Mouse (Mus musculus): ENCODE measurements around the gene Il11.

Gene Il11

GRCm38 (mm10) chr7:4788499-4789435 lies 6.1 kb upstream of the Il11 start:
- intact Hi-C loops (cut with DNase I), result loop anchor here (5.0 kb wide), 2 partner anchors 46 to 231 kb away; partner anchors contain the start of gene Kmt5c

DNA sequence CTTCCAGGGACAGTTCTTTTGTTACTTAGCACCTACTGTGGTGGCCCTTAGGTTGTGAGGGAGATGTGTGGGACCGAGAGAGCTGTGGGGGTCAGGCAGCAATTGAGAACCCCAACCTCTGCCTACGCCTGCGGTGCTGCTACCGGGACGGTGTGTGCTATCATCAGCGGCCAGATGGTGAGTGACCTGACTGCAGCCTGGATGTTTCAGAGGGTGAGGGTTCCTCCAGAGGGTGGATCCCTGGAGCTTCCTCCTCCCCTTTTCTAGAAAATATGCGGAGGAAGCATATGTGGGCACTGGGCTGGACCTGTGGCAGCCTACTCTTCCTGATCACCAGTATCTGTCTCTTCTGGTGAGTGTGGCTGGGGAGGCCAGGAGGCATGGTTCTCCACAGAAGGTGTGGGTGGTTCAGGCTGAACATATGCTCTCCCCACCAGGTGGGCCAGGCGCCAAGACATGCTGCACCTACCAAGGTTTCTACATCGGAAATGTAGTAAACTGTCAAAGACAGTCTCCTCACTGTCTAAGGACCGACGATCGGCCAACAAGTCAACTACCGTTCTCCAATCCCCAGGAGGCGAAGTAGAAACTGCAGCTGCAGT lies 1.1 kb upstream of the Il11 start:
- intact Hi-C loops (cut with DNase I), result no loop called here

DNA sequence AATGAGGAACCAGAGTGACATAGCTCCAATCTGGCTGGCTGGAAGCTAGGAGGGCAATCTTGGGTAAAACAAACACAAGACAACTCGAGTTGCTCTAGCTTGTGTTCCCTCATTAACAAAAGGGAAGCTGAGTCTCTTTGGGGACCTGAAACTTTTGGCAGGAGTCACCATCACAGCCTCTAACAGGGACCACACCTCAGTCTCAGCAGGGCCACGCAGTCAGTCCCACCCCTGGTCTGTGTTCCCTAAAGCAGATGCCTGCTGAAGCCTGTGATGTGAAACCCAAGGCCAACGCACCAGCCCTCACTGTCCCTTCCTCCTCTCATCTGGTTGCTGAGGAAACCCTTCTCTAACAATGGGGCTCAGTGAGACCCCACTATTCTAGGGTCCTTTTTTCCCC lies 529 bp downstream of the Il11 start:
- intact Hi-C loops (cut with DNase I), result no loop called here

GRCm38 (mm10) chr7:4779921-4780320 lies 2.7 kb downstream of the Il11 start:
- intact Hi-C loops (cut with DNase I), result no loop called here

DNA sequence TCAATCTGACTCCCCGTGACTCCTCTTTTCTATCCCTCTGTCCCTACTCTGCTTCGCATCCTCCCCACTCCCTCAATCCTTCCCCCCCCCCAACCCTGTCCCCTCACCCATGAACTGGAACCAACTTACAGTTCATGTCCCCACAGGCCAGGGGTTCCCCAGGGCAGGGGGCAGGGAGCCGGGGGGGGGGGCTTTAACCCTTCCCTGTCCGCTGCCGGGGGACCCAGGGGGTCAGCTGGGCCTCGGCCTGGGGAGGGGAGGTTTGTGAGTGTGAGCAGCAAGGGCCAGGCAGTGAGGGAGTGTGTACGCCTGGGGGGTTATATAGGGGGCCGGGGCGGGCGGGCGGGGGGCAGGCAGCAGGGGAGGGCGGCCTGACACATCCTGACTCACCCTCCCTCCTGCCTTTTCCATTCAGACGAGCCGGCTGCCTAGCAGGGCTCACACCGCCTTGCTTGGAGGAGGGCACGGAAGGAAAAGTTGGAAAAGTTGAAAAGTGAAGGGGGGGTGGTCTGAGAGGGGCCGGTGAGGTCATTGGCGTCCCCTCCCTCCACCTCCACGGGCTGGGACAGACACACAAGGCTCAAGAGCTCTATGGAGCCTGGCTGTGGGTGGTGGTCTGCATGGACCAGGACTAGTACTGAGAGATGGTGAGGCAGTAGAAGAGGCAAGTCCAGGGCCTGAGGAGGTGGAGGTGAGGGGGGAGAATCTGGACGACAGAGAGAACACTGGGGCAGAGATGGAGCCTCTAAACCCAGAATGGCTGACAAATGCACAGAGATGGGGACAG lies 4.6 kb downstream of the Il11 start:
- intact Hi-C loops (cut with DNase I), result no loop called here

DNA sequence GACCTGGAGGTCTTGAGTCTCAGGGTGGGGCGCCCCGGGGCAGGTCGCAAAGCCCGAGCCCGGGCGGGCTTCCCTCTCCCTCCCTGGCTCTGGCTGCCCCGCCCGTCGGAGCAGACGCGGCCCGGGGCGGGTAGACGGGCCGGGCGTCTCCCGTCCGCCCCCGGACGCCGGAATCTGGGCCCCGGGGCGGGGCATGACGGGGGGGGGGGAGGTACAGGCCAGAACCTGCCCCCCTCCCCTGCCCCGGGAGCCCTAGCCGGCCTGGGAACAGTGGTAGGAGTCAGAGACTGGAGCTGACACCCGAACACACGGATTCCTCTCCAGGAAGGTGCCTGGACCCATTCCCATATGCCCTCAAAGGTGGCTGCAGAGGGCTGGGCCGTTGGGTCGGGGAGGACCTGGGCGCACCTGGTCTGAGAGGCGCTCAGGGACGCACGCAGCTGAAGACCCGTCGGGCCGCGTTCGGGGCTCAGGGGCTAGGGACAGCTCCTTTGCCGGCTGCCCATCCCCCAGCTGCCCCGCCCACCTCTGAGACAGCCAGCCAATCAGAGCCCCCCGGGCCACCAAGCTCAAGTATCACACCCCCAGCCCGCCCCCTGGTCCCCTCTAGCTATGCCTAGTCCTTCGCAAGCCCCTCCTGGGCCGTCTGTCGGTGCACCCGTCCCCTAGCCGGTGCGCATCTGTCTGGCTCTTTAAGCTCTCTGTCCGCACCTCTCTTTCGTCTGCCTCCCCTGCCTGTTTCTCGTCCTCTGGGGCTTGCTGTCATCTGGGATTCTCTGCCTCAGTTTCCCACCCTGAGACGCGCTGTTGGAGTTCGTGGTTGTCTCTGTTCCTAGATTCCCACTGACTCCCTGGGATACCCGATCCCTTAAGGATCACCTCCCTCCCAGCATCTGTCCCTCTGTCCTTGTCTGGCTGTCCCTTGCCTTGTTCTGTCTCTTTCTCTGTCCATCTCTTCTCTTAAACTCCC lies 5.5 kb downstream of the Il11 start:
- intact Hi-C loops (cut with DNase I), result no loop called here

- intact Hi-C loops (cut with DNase I), result no loop called here
These were observed 6.5 kb downstream of the Il11 start for GRCm38 (mm10) chr7:4776131-4776530.

- intact Hi-C loops (cut with DNase I), result no loop called here
These were observed 11.5 kb downstream of the Il11 start, which contains the start of gene Fam71e2 for GRCm38 (mm10) chr7:4771202-4771601. Fam71e2 (minus strand) TSS chr7:4771302.

- intact Hi-C loops (cut with DNase I), result no loop called here
These were observed 17.5 kb downstream of the Il11 start for GRCm38 (mm10) chr7:4764946-4765710.

GRCm38 (mm10) chr7:4759670-4760069 lies 23.0 kb downstream of the Il11 start:
- intact Hi-C loops (cut with DNase I), result no loop called here

DNA sequence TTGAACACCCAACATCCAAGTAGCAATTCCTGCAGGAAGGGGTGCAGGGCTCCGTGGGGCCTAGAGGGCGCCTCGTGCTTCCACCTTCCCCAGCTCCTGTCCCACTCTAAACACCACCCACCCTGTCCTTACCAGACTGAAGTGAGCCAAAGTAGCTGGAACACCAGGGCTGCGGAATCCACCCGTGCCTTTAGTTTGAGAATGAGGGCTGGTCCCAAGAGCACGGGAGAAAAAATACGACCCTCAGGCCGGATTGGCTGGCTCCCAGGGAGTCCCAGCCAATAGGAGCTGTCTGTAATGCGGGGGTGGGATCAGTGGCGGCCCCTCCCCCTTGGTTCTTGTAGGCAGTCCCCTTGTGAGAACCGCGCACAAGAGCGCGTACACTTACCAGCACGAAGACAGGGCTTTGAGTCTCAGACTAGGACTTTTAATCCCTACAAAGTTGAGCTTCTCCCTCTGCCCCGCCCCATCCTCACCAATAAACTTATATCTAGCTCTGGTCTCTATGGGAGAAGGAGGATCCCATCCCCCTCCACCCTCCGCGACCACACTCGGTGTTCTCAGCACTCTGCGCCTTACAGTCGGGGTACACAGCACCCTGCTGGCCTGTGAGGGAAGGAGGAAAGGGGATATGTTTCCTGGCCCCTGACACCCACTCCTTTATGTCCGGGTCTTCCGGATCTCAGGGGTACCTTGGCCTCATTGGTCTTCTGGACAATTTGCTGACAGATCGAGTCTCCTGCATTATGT lies 29.7 kb downstream of the Il11 start, which contains the start of gene Cox6b2:
Cox6b2 (minus strand) TSS at position 274 of the 750 bp plus-strand sequence.
- intact Hi-C loops (cut with DNase I), result no loop called here

GRCm38 (mm10) chr7:4751971-4752820 lies 30.5 kb downstream of the Il11 start:
- intact Hi-C loops (cut with DNase I), result no loop called here

DNA sequence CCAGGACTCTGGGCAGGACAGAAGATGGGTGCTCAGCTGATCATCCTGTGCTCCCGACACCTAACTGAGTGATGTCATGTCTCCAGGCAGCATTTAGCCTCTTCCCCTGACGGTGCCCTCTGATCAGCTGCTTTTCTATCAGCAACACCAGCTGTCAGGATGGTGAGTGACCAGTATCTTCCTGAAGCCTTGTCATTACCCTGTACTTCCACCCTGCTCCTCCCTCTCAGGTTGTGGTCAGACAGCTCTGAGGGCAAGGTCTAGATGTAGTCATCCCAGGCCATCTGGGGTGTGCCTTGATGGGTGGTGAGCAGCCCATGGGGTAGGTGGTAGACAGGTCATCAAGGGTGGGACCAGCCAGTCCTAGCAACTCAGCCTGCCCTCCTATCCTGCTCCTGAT lies 33.5 kb downstream of the Il11 start:
- intact Hi-C loops (cut with DNase I), result no loop called here

- intact Hi-C loops (cut with DNase I), result no loop called here
These were observed 34.3 kb downstream of the Il11 start for GRCm38 (mm10) chr7:4748321-4748720.

DNA sequence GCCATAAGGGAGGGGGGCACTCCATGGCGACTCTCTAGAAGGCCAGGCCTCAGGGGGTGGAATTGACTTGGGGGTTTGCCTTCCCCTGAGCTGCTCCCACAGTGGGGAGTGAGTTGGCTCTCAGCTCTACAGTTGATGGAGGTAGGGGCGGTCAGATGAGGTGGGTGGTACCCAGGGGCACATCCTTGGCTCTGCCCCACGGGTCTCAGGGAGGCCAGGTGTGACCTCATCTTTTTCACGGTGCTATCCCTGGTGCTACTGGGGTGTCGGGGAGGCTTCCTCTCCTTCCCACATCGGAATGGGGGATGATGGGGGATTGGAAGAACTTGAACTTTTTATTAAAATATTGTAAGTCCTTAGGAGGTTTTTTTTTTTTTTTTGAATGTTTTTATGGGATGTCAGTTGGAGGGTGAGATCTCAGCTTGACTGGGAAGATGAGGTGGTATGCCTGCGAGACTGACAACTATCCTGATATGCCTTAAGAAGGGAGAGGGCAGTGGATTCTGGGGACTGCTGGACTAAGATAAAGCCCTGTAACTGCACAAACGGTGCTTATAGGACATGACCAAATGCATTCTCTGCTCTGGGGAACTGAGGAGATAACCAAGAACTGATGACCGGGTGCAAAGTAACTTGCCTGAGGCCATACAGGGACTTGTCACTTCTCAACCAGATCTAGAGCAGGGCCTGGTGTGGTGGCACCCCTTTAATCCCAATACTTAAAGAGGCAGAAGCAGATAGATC lies 35.3 kb downstream of the Il11 start:
- intact Hi-C loops (cut with DNase I), result no loop called here

GRCm38 (mm10) chr7:4746326-4746980 lies 36.2 kb downstream of the Il11 start:
- intact Hi-C loops (cut with DNase I), result no loop called here

- intact Hi-C loops (cut with DNase I), result loop anchor here (5.0 kb wide), 1 partner anchor 42 kb away; the partner anchor contains the start of gene Tmem238
These were observed 37.8 kb downstream of the Il11 start for GRCm38 (mm10) chr7:4744886-4745285.
